Mouse (Mus musculus) liver, adult 2 months (tissue): ENCODE measurements at regions not wholly inside any gene's neighbourhood (a gene's known extent, or its start where the extent isn't known, plus 50 kb on each side); places are given as distances from the start of the nearest gene placed in this dataset.

Experiments
- DNase-seq: peaks from one replicate; pipeline ENCODE4 v3.0.0-alpha.2; 2011; ENCODE audit warnings: low read depth, low spot score; ENCODE audit errors: extremely low read depth
- H3K27ac ChIP-seq: fragments of 200-500 bp; replicated peaks from 2 replicates; pipeline ENCODE4 v1.5.1; 2012; ENCODE audit warnings: low read depth, mild to moderate bottlenecking, control low read depth, inconsistent platforms, low read length; ENCODE audit not compliant: insufficient read depth
- H3K27me3 ChIP-seq: fragments of 200-500 bp; 2 replicates; pipeline ENCODE4 v1.6.1; 2012; ENCODE audit warnings: mild to moderate bottlenecking, moderate library complexity, low read length, inconsistent platforms; ENCODE audit not compliant: control insufficient read depth, insufficient read depth
- H3K36me3 ChIP-seq: fragments of 200-500 bp; 2 replicates; pipeline ENCODE4 v1.6.1; 2012; ENCODE audit warnings: low read length, inconsistent platforms; ENCODE audit not compliant: control insufficient read depth, insufficient read depth
- H3K4me1 ChIP-seq: fragments of 200-500 bp; 2 replicates; pipeline ENCODE4 v1.6.1; 2011; ENCODE audit warnings: low read length; ENCODE audit not compliant: control insufficient read depth, insufficient read depth
- H3K4me3 ChIP-seq: fragments of 200-500 bp; 2 replicates; pipeline ENCODE4 v1.5.1; 2011; ENCODE audit warnings: low read depth, mild to moderate bottlenecking, control low read depth, low read length, moderate library complexity; ENCODE audit not compliant: insufficient read depth
- H3K79me2 ChIP-seq: fragments of 200-500 bp; 2 replicates; pipeline ENCODE4 v1.6.1; 2012; ENCODE audit warnings: inconsistent platforms, mild to moderate bottlenecking, low read length, moderate library complexity; ENCODE audit not compliant: control insufficient read depth, insufficient read depth
- H3K9ac ChIP-seq: fragments of 200-500 bp; 2 replicates; pipeline ENCODE4 v1.6.1; 2012; ENCODE audit warnings: low read depth, mild to moderate bottlenecking, control low read depth, inconsistent platforms, low read length
- CTCF ChIP-seq: fragments of 200-500 bp; IDR thresholded peaks from 2 replicates; pipeline ENCODE4 v1.5.1; 2011; ENCODE audit warnings: low read depth, low read length, control low read depth
- POLR2A ChIP-seq: fragments of 200-500 bp; IDR thresholded peaks from 2 replicates; pipeline ENCODE4 v1.6.1; 2011; ENCODE audit warnings: low read length, control low read depth; ENCODE audit not compliant: insufficient read depth; ENCODE audit errors: extremely low read depth
- WGBS: fragments of 180-500 bp; shearing (Covaris S2); methylation state at CpG from one replicate; pipeline ENCODE4 v1.1.7; 2018; 5-methylcytosine and 5-hydroxymethylcytosine counted together

DNA sequence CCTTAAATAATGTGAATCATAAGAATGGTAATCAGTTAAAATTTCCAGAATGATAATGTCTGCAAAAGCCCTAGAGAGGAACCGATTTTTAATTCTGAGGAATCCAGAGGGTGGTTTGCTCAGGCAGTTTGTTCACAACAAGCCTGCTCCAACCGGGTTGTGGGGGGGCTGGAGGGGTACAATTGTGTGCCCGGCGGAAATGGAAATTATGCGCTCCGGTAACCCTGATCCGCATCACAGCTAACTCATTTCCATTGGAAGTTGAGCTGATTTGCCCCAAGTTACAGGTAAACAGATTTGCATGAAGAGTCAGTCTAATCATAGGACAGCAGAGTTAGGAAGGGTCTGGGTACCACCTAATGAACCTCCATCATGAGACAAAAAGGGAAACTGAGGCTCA, 369.9 kb upstream of the Jarid2 start:
- Histone ChIP-seq H3K36me3 (no peaks in the 10 kb centered on the region), H3K9ac (no peak overlapping the region), H3K79me2 (no peaks in the 10 kb centered on the region), H3K27me3 (no peaks in the 10 kb centered on the region), H3K4me1 (no peaks in the 10 kb centered on the region), H3K27ac (no peak overlapping the region), H3K4me3 (no peak overlapping the region)
- no peak for DNase-seq
- no peak for TF ChIP-seq CTCF
- no peak for TF ChIP-seq POLR2A
- 90% methylated on average over 7 of the region's 7 CpGs for WGBS

- no peak overlapping the region for H3K27ac ChIP-seq
- no peak overlapping the region for H3K9ac ChIP-seq
- H3K4me1 ChIP-seq = no peaks in the 10 kb centered on the region
- H3K79me2 ChIP-seq = no peaks in the 10 kb centered on the region
- TF ChIP-seq CTCF = no peak
- no peak for TF ChIP-seq POLR2A
- WGBS = 89% methylated on average over 5 of the region's 5 CpGs
- DNase-seq = no peak
- H3K27me3 ChIP-seq = no peaks in the 10 kb centered on the region
- no peaks in the 10 kb centered on the region for H3K36me3 ChIP-seq
- no peak overlapping the region for H3K4me3 ChIP-seq
These were observed 369.3 kb upstream of the Jarid2 start for GRCm38 (mm10) chr13:44360016-44360415.

- Histone ChIP-seq H3K9ac (no peak overlapping the region), H3K27ac (no peak overlapping the region), H3K4me1 (no peaks in the 10 kb centered on the region), H3K27me3 (no peaks in the 10 kb centered on the region), H3K79me2 (no peaks in the 10 kb centered on the region), H3K36me3 (no peaks in the 10 kb centered on the region), H3K4me3 (no peak overlapping the region)
- DNase-seq = no peak
- 91% methylated on average over 15 of the region's 15 CpGs for WGBS
- TF ChIP-seq CTCF = no peak
- TF ChIP-seq POLR2A = no peak
These were observed 368.5 kb upstream of the Jarid2 start for GRCm38 (mm10) chr13:44360725-44361290.

DNA sequence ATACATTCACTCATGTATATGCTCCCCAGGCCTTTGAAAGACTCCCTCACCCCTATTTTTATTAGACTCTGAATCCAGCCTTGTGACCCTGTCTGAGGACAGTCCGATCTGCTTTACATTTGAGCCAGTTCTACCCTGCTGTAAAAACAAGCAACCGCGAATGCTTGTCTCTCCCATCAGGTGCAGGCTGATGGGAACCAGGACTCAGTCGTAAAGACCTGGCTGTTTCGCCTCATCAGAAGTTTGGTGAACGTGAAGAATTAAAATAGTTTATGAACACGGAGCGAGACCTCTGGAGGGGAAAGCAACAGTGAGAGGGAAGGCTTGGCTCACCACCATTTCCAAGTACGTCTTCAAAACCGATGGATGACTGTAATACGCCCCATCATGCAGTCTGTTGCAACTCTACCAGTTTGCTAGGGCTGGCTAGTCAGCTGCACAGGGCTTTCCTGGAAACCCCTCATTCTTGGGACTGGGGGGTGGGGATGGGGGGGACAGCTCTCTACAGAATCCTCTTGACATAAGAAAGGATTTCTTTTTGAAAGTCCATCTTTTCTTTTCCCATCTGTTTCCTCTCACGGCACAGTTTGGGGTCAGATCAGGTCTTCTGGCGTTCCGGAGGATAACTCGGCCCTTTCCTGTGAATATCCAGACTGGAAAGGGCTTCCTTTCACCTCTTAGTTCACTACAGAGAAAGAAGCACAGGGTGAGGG, 366.8 kb upstream of the Jarid2 start:
- 84% methylated on average over 15 of the region's 15 CpGs for WGBS
- H3K4me3 ChIP-seq = no peak overlapping the region
- no peaks in the 10 kb centered on the region for H3K79me2 ChIP-seq
- H3K27me3 ChIP-seq = no peaks in the 10 kb centered on the region
- no peak for TF ChIP-seq CTCF
- no peak for DNase-seq
- H3K4me1 ChIP-seq = no peaks in the 10 kb centered on the region
- no peak overlapping the region for H3K9ac ChIP-seq
- H3K36me3 ChIP-seq = no peaks in the 10 kb centered on the region
- H3K27ac ChIP-seq = no peak overlapping the region

DNA sequence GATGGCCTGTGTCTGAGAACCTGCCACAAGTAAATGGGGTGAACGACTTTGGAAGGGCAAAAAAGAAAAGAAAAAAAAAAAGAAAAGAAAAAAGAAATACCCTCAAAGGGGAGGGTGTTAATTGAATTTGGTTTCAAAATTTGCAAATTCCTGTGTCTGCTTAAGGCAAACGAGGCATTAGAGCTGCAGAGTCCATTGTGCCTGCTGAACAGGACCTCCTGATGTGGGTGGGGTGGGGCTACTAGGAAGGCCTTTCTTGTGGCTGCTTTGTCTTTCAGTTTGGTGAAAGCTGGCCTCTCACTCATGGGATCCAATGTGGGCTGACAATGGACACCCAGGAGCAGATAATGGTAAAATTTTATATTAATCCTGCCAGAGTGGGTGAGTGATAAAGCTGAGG, 366.3 kb upstream of the Jarid2 start:
- no peak overlapping the region for H3K4me3 ChIP-seq
- WGBS = 52% methylated on average over 2 of the region's 2 CpGs

DNA sequence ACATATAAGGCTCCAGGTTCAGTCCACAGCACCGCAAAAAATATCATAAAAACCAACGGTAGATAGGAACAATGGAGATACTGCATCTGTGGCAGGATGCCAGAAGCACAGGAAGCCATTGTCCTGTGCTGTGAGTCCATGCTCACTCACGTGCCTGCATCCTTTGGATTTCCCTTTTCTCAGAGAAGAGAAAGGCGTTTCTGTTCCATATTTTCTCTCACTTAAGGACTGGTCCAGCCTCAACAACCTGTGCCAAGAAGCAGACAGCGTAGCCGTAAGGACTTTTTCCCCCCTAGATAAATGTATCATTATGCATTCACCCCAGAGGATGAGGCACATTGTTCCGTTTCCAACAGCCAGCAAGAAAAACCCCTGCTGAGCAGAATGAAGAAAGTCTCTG, 360.0 kb upstream of the Jarid2 start:
- no peak overlapping the region for H3K4me3 ChIP-seq
- no peak overlapping the region for H3K27ac ChIP-seq
- no peak overlapping the region for H3K9ac ChIP-seq
- 83% methylated on average over 7 of the region's 7 CpGs for WGBS
- TF ChIP-seq POLR2A (no peak), CTCF (no peak)
- H3K79me2 ChIP-seq = no peaks in the 10 kb centered on the region
- no peaks in the 10 kb centered on the region for H3K27me3 ChIP-seq
- no peak for DNase-seq
- no peaks in the 10 kb centered on the region for H3K36me3 ChIP-seq
- no peaks in the 10 kb centered on the region for H3K4me1 ChIP-seq

More for the DNA sequence above, 366.3 kb upstream of the Jarid2 start:
- Histone ChIP-seq H3K79me2 (no peaks in the 10 kb centered on the region), H3K27me3 (no peaks in the 10 kb centered on the region), H3K4me1 (no peaks in the 10 kb centered on the region), H3K9ac (no peak overlapping the region), H3K36me3 (no peaks in the 10 kb centered on the region), H3K27ac (no peak overlapping the region)
- no peak for DNase-seq
- TF ChIP-seq CTCF (no peak), POLR2A (no peak)
